Mouse (Mus musculus): ENCODE results near the gene Olfr885. TPM values are rescaled to one million over a fixed set of nuclear protein-coding genes. Genes with fewer than 3 reads are reported as not detected.

The Olfr885 gene
- polyA plus RNA-seq (2015; fragmentation: Nextera tagmentation; extraction: Ambion mirVana), result not detected in 2 replicates

DNA sequence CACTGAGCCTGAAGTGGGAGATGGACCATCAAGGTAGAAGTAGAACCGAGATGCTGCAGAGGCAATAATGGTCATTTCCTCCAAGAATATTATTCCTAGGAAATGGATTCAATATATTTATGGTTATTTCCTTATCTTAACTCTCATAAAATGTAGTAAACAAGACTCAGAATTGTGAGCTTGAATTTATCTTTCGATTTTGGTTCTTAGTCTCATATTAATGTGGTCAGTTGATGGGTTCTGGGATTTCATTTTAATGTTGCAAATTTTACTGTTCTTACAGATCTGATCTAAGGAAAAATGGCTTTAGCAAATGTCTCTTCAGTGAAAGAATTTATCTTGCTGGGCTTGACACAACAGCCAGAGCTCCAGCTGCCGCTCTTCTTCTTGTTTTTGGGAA is at the start of gene Olfr885:
TSS of gene Olfr885 (plus strand) at position 301 of the 400 bp plus-strand sequence.
- H3K27me3 ChIP-seq, result no peaks in the 10 kb centered on the region
- no peak within 1 kb of the TSS for H3K4me2 ChIP-seq
- no peaks in the 10 kb centered on the region for H3K9me3 ChIP-seq (replicated peaks)
- 93% methylated on average over 3 of the region's 3 CpGs for WGBS
- no peak within 1 kb of the TSS for H3K9ac ChIP-seq
- H3K27ac ChIP-seq, result no peak within 1 kb of the TSS
- H3K36me3 ChIP-seq (ENCODE audit: poor library complexity, severe bottlenecking), result no peaks in the 10 kb centered on the region
- H3K4me1 ChIP-seq, result no peaks in the 10 kb centered on the region
- no peak within 1 kb of the TSS for H3K4me3 ChIP-seq
- ATAC-seq, result no peak

DNA sequence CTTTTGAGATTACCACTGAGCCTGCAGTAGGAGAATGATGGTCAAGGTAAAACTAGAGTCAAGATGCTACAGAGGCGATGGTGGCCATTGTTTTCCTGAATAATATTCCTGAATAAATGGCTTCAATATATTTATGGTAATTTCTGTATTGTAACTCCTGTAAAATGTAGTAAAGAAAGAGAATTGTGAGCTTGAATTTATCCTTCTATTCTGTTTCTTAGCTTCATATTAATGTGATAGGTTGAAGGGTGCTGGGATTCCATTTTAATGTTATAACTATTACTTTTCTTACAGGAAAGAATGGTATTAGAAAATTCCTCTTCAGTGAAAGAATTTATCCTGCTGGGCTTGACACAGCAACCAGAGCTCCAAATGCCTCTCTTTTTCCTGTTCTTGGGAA is 35.6 kb upstream of the Olfr885 start, which contains the start of gene Olfr883:
TSS of gene Olfr883 (plus strand) at position 301 of the 400 bp plus-strand sequence.
- no peak within 1 kb of the TSS for H3K9ac ChIP-seq
- H3K4me1 ChIP-seq, result no peaks in the 10 kb centered on the region
- ATAC-seq, result no peak
- H3K27ac ChIP-seq, result no peak within 1 kb of the TSS
- no peaks in the 10 kb centered on the region for H3K27me3 ChIP-seq
- no peak within 1 kb of the TSS for H3K4me2 ChIP-seq
- 87% methylated on average over 1 of the region's 1 CpGs for WGBS
- no peaks in the 10 kb centered on the region for H3K36me3 ChIP-seq (ENCODE audit: poor library complexity, severe bottlenecking)
- no peaks in the 10 kb centered on the region for H3K9me3 ChIP-seq (replicated peaks)
- H3K4me3 ChIP-seq, result no peak within 1 kb of the TSS

DNA sequence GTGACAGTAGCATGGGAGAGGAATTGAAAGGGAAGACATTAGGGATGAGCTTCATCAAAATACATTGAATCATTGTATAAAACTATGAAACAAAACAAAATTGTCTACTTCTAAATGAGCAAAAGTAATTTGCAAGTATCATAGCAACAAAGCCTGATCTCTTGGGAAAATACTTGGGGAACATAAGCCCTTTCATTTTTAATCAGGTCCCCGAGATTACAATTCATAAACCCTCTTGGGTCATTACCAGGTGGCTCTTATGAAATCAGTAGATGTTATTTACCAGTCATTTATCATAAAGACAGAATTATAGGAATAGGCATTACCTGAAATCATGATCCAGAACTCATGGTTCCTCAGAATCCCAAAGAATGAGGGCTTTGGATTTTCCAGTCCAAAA is 14.9 kb upstream of the Olfr885 start, which contains the start of gene Olfr884:
TSS of gene Olfr884 (plus strand) at position 301 of the 400 bp plus-strand sequence.
- H3K27me3 ChIP-seq, result no peaks in the 10 kb centered on the region
- no peaks in the 10 kb centered on the region for H3K9me3 ChIP-seq (replicated peaks)
- WGBS, result 68% methylated on average over 1 of the region's 1 CpGs
- no peak within 1 kb of the TSS for H3K9ac ChIP-seq
- no peak within 1 kb of the TSS for H3K27ac ChIP-seq
- H3K36me3 ChIP-seq (ENCODE audit: poor library complexity, severe bottlenecking), result no peaks in the 10 kb centered on the region
- H3K4me2 ChIP-seq, result no peak within 1 kb of the TSS
- no peak within 1 kb of the TSS for H3K4me3 ChIP-seq
- no peaks in the 10 kb centered on the region for H3K4me1 ChIP-seq
- no peak for ATAC-seq

DNA sequence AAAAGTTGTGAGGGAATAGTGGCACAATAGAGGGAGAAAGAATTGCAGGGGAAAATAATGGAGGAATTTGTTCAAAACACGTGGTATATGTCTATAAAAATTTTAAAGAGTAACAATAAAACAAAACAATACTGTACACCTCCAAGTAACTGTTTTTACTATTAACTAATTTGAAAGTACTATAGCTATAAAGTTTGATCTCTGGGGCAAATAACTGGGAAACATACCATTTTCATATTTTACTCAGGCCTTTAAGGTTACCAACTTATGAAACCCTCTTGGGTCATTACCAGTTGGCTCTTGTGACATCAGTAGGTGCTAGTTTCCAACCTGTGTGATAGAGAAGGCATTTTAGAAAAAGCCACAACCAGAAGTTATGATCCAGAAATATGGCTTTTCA is 22.6 kb downstream of the Olfr885 start, which contains the start of gene Olfr887:
TSS of gene Olfr887 (plus strand) at position 301 of the 400 bp plus-strand sequence.
- no peak for ATAC-seq
- H3K4me2 ChIP-seq, result no peak within 1 kb of the TSS
- H3K4me1 ChIP-seq, result no peaks in the 10 kb centered on the region
- H3K27ac ChIP-seq, result no peak within 1 kb of the TSS
- no peaks in the 10 kb centered on the region; the same call in 1 of the 2 replicates for H3K9me3 ChIP-seq (replicated peaks)
- no peak within 1 kb of the TSS for H3K4me3 ChIP-seq
- H3K36me3 ChIP-seq (ENCODE audit: poor library complexity, severe bottlenecking), result no peaks in the 10 kb centered on the region
- H3K9ac ChIP-seq, result no peak within 1 kb of the TSS
- H3K27me3 ChIP-seq, result no peaks in the 10 kb centered on the region
- WGBS, result 68% methylated on average over 1 of the region's 1 CpGs

DNA sequence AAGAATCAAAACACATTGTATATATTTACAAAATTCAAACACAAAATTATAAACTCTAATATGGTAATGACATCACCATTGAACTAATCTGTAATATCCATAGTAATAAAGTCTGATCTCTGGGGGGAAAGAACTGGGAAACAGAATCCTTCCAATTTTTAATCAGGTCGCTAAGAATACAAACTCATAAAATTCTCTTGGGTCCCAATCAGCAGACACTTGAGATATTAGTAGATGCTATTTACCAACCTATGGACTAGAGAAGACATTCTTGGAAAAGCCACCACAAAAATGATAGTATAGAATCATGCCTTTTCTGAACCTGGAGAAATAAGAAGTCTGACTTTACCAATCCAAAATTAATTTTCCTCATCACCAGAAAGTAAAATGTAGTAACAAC is 46.7 kb downstream of the Olfr885 start, which contains the start of gene Olfr888:
TSS of gene Olfr888 (plus strand) at position 301 of the 400 bp plus-strand sequence.
- H3K4me1 ChIP-seq, result no peaks in the 10 kb centered on the region
- ATAC-seq, result no peak
- H3K9ac ChIP-seq, result no peak within 1 kb of the TSS
- H3K4me2 ChIP-seq, result no peak within 1 kb of the TSS
- 88% methylated on average over 1 of the region's 1 CpGs for WGBS
- H3K27ac ChIP-seq, result no peak within 1 kb of the TSS
- no peaks in the 10 kb centered on the region for H3K9me3 ChIP-seq (replicated peaks)
- H3K36me3 ChIP-seq (ENCODE audit: poor library complexity, severe bottlenecking), result no peaks in the 10 kb centered on the region
- H3K27me3 ChIP-seq, result no peaks in the 10 kb centered on the region
- H3K4me3 ChIP-seq, result no peak within 1 kb of the TSS

Other genes starting within 250 kb of the Olfr885 start
- not detected in 2 replicates for gene Olfr877, start 207.1 kb upstream of the Olfr885 start, polyA plus RNA-seq (2015; fragmentation: Nextera tagmentation; extraction: Ambion mirVana)
- not detected in 2 replicates for gene Olfr145, start 164.6 kb upstream of the Olfr885 start, polyA plus RNA-seq (2015; fragmentation: Nextera tagmentation; extraction: Ambion mirVana)
- not detected in 2 replicates for gene Olfr878, start 143.5 kb upstream of the Olfr885 start, polyA plus RNA-seq (2015; fragmentation: Nextera tagmentation; extraction: Ambion mirVana)
- gene Olfr881, start 69.5 kb upstream of the Olfr885 start, polyA plus RNA-seq (2015; fragmentation: Nextera tagmentation; extraction: Ambion mirVana), result not detected in 2 replicates
- not detected in 2 replicates for gene Olfr883, start 35.5 kb upstream of the Olfr885 start, polyA plus RNA-seq (2015; fragmentation: Nextera tagmentation; extraction: Ambion mirVana)
- not detected in 2 replicates for gene Olfr884, start 14.8 kb upstream of the Olfr885 start, polyA plus RNA-seq (2015; fragmentation: Nextera tagmentation; extraction: Ambion mirVana)
- not detected in 2 replicates for gene Olfr887, start 22.8 kb downstream of the Olfr885 start, polyA plus RNA-seq (2015; fragmentation: Nextera tagmentation; extraction: Ambion mirVana)
- gene Olfr888, start 46.8 kb downstream of the Olfr885 start, polyA plus RNA-seq (2015; fragmentation: Nextera tagmentation; extraction: Ambion mirVana), result not detected in 2 replicates
- 0.05 and 0.08 TPM in 2 replicates for gene Olfr889, start 53.9 kb downstream of the Olfr885 start, polyA plus RNA-seq (2015; fragmentation: Nextera tagmentation; extraction: Ambion mirVana)
- gene Olfr890, start 81.2 kb downstream of the Olfr885 start, polyA plus RNA-seq (2015; fragmentation: Nextera tagmentation; extraction: Ambion mirVana), result not detected in 2 replicates
- gene Olfr891, start 119.5 kb downstream of the Olfr885 start, polyA plus RNA-seq (2015; fragmentation: Nextera tagmentation; extraction: Ambion mirVana), result not detected in 2 replicates
- gene Olfr893, start 147.0 kb downstream of the Olfr885 start, polyA plus RNA-seq (2015; fragmentation: Nextera tagmentation; extraction: Ambion mirVana), result not detected in 2 replicates
- gene Olfr894, start 156.7 kb downstream of the Olfr885 start, polyA plus RNA-seq (2015; fragmentation: Nextera tagmentation; extraction: Ambion mirVana), result not detected in 2 replicates
- not detected in 2 replicates for gene Olfr143, start 191.5 kb downstream of the Olfr885 start, polyA plus RNA-seq (2015; fragmentation: Nextera tagmentation; extraction: Ambion mirVana)
- gene Olfr895, start 206.5 kb downstream of the Olfr885 start, polyA plus RNA-seq (2015; fragmentation: Nextera tagmentation; extraction: Ambion mirVana), result not detected in 2 replicates
- not detected in 2 replicates for gene Olfr896-ps1, start 229.8 kb downstream of the Olfr885 start, polyA plus RNA-seq (2015; fragmentation: Nextera tagmentation; extraction: Ambion mirVana)